Mouse (Mus musculus) lung, postnatal 0 days (tissue): ENCODE results near the gene Rbp4.

Experiments
- CTCF ChIP-seq: IDR thresholded peaks from 2 replicates; pipeline ENCODE4 v1.5.1; 2016; ENCODE audit warnings: antibody characterized with exemption, mild to moderate bottlenecking
- EP300 ChIP-seq: IDR thresholded peaks from 2 replicates; pipeline ENCODE4 v1.6.1; 2016; ENCODE audit warnings: antibody characterized with exemption, mild to moderate bottlenecking, control low read depth

DNA sequence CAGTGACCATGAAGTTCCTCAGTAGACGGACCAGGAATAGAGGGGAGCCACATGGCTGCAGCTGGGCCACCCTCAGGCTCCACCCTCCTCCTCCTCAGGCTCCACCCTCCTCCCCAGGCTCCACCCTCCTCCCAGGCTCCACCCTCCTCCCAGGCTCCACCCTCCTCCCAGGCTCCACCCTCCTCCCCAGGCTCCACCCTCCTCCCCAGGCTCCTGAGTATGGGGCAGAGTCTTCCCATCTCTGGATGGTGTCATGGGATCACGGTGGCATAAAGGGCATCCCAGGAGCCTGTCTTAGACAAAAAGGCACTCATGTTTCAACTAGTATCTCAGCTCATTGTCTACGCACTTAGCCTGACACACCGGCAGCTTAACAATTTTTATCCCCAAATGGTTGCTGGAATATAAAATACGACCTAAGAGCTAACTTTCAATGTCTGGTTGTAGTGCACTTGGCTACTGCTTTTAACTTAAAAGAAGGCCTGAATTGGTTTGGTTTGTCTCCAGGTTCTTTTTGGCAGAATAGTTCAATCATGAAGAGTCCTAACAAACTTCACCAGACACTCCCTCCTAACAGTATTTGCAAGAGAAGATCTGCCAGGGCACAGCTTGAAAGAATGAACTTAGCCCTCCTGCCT is 4.8 kb downstream of the Rbp4 start:
- TF ChIP-seq EP300 (no peak), CTCF (no peak)
